Mouse (Mus musculus): ENCODE data around the gene Esr1. TPM values are rescaled to one million over a fixed set of nuclear protein-coding genes. Genes with fewer than 3 reads are reported as not detected.

Gene Esr1
- 0.05 TPM in 1 of 2 replicates, not detected in the other for polyA plus RNA-seq (2016; fragmentation: Nextera tagmentation; extraction: Ambion mirVana)

- no peaks in the 10 kb centered on the region for H3K36me3 ChIP-seq (replicated peaks)
- H3K27ac ChIP-seq, result no peak within 1 kb of the TSS
- H3K9me3 ChIP-seq, result peaks cover 5% of the 10 kb centered on the region; the same call in 1 of the 2 replicates
- no peak within 1 kb of the TSS for H3K9ac ChIP-seq
- WGBS, result 50% methylated on average over 13 of the region's 13 CpGs
- H3K27me3 ChIP-seq, result no peaks in the 10 kb centered on the region
- no peak within 1 kb of the TSS for H3K4me2 ChIP-seq
- ATAC-seq (ENCODE audit: low FRiP score), result no peak
- no peaks in the 10 kb centered on the region; the same call in 1 of the 2 replicates for H3K4me1 ChIP-seq
- no peak within 1 kb of the TSS for H3K4me3 ChIP-seq (replicated peaks)
Observed at GRCm38 (mm10) chr10:4611386-4612155, at the start of gene Esr1. TSS of gene Esr1 (plus strand) at chr10:4611593.

GRCm38 (mm10) chr10:4565148-4565547 is 46.2 kb upstream of the Esr1 start:
- Histone ChIP-seq H3K9ac (no peak overlapping the region), H3K9me3 (no peaks in the 10 kb centered on the region), H3K27ac (no peak overlapping the region), H3K36me3 (replicated peaks) (no peaks in the 10 kb centered on the region), H3K4me1 (no peaks in the 10 kb centered on the region), H3K27me3 (no peaks in the 10 kb centered on the region), H3K4me2 (no peak overlapping the region), H3K4me3 (replicated peaks) (no peak overlapping the region)
- no peak for ATAC-seq (ENCODE audit: low FRiP score)
- 88% methylated on average over 1 of the region's 1 CpGs for WGBS

GRCm38 (mm10) chr10:4570778-4571177 is 40.6 kb upstream of the Esr1 start:
- ATAC-seq (ENCODE audit: low FRiP score), result no peak
- H3K9ac ChIP-seq, result no peak overlapping the region
- 95% methylated on average over 4 of the region's 4 CpGs for WGBS
- no peak overlapping the region for H3K27ac ChIP-seq
- no peak overlapping the region for H3K4me2 ChIP-seq
- no peak overlapping the region for H3K4me3 ChIP-seq (replicated peaks)
- no peaks in the 10 kb centered on the region for H3K27me3 ChIP-seq
- H3K4me1 ChIP-seq, result no peaks in the 10 kb centered on the region
- no peaks in the 10 kb centered on the region for H3K9me3 ChIP-seq
- no peaks in the 10 kb centered on the region for H3K36me3 ChIP-seq (replicated peaks)

- no peaks in the 10 kb centered on the region for H3K9me3 ChIP-seq
- H3K27ac ChIP-seq, result no peak overlapping the region
- H3K27me3 ChIP-seq, result no peaks in the 10 kb centered on the region
- ATAC-seq (ENCODE audit: low FRiP score), result no peak
- H3K4me3 ChIP-seq (replicated peaks), result no peak overlapping the region
- H3K36me3 ChIP-seq (replicated peaks), result no peaks in the 10 kb centered on the region
- H3K9ac ChIP-seq, result no peak overlapping the region
- H3K4me2 ChIP-seq, result no peak overlapping the region
- 70% methylated on average over 4 of the region's 4 CpGs for WGBS
- no peaks in the 10 kb centered on the region for H3K4me1 ChIP-seq
Observed at GRCm38 (mm10) chr10:4571304-4571703, 40.1 kb upstream of the Esr1 start.

GRCm38 (mm10) chr10:4581905-4582304 is 29.5 kb upstream of the Esr1 start:
- Histone ChIP-seq H3K4me3 (replicated peaks) (no peak overlapping the region), H3K27ac (no peak overlapping the region), H3K4me2 (no peak overlapping the region), H3K9me3 (no peaks in the 10 kb centered on the region), H3K27me3 (no peaks in the 10 kb centered on the region), H3K4me1 (no peaks in the 10 kb centered on the region), H3K36me3 (replicated peaks) (no peaks in the 10 kb centered on the region), H3K9ac (no peak overlapping the region)
- WGBS, result 77% methylated on average over 5 of the region's 5 CpGs
- ATAC-seq (ENCODE audit: low FRiP score), result peak; percentile 64; the same call in 1 of the 2 replicates

- H3K27ac ChIP-seq, result no peak overlapping the region
- no peaks in the 10 kb centered on the region for H3K9me3 ChIP-seq
- no peaks in the 10 kb centered on the region for H3K36me3 ChIP-seq (replicated peaks)
- no peaks in the 10 kb centered on the region for H3K27me3 ChIP-seq
- ATAC-seq (ENCODE audit: low FRiP score), result no peak
- no peaks in the 10 kb centered on the region for H3K4me1 ChIP-seq
- no peak overlapping the region for H3K4me3 ChIP-seq (replicated peaks)
- H3K9ac ChIP-seq, result no peak overlapping the region
- 92% methylated on average over 6 of the region's 6 CpGs for WGBS
- no peak overlapping the region for H3K4me2 ChIP-seq
Observed at GRCm38 (mm10) chr10:4586691-4587090, 24.7 kb upstream of the Esr1 start.

- 81% methylated on average over 4 of the region's 4 CpGs for whole genome bisulfite sequencing
- Histone ChIP-seq H3K4me2 (no peak overlapping the region), H3K9ac (no peak overlapping the region), H3K9me3 (no peaks in the 10 kb centered on the region), H3K4me3 (replicated peaks) (no peak overlapping the region), H3K36me3 (replicated peaks) (no peaks in the 10 kb centered on the region), H3K27ac (no peak overlapping the region), H3K27me3 (no peaks in the 10 kb centered on the region), H3K4me1 (no peaks in the 10 kb centered on the region)
- no peak for ATAC-seq (ENCODE audit: low FRiP score)
Observed at GRCm38 (mm10) chr10:4589576-4589975, 21.8 kb upstream of the Esr1 start.

- H3K4me3 ChIP-seq (replicated peaks), result no peak overlapping the region
Observed at GRCm38 (mm10) chr10:4590956-4591355, 20.4 kb upstream of the Esr1 start.

GRCm38 (mm10) chr10:4593828-4594227 is 17.6 kb upstream of the Esr1 start:
- H3K4me2 ChIP-seq, result no peak overlapping the region
- H3K9ac ChIP-seq, result no peak overlapping the region
- no peak overlapping the region for H3K27ac ChIP-seq
- H3K4me1 ChIP-seq, result no peaks in the 10 kb centered on the region
- H3K27me3 ChIP-seq, result no peaks in the 10 kb centered on the region
- H3K4me3 ChIP-seq (replicated peaks), result no peak overlapping the region
- WGBS, result 65% methylated on average over 4 of the region's 4 CpGs
- no peaks in the 10 kb centered on the region for H3K36me3 ChIP-seq (replicated peaks)
- ATAC-seq (ENCODE audit: low FRiP score), result no peak
- no peaks in the 10 kb centered on the region for H3K9me3 ChIP-seq

More at GRCm38 (mm10) chr10:4590956-4591355, 20.4 kb upstream of the Esr1 start:
- no peak overlapping the region for H3K9ac ChIP-seq
- H3K27me3 ChIP-seq, result no peaks in the 10 kb centered on the region
- no peak for ATAC-seq (ENCODE audit: low FRiP score)
- H3K36me3 ChIP-seq (replicated peaks), result no peaks in the 10 kb centered on the region
- H3K4me1 ChIP-seq, result no peaks in the 10 kb centered on the region
- WGBS, result 91% methylated on average over 8 of the region's 8 CpGs
- no peaks in the 10 kb centered on the region for H3K9me3 ChIP-seq
- no peak overlapping the region for H3K27ac ChIP-seq
- H3K4me2 ChIP-seq, result no peak overlapping the region

GRCm38 (mm10) chr10:4597211-4597610 is 14.2 kb upstream of the Esr1 start:
- no peak for ATAC-seq (ENCODE audit: low FRiP score)
- no peak overlapping the region for H3K4me3 ChIP-seq (replicated peaks)
- H3K9ac ChIP-seq, result no peak overlapping the region
- H3K9me3 ChIP-seq, result no peaks in the 10 kb centered on the region
- WGBS, result 94% methylated on average over 4 of the region's 4 CpGs
- H3K27me3 ChIP-seq, result no peaks in the 10 kb centered on the region
- H3K4me1 ChIP-seq, result no peaks in the 10 kb centered on the region
- no peak overlapping the region for H3K4me2 ChIP-seq
- no peaks in the 10 kb centered on the region for H3K36me3 ChIP-seq (replicated peaks)
- H3K27ac ChIP-seq, result no peak overlapping the region

GRCm38 (mm10) chr10:4598244-4598842 is 13.1 kb upstream of the Esr1 start:
- 0 out of 2 replicates have a peak, but pooled peaks have one; percentile 23 for ATAC-seq (ENCODE audit: low FRiP score)
- Histone ChIP-seq H3K9me3 (no peaks in the 10 kb centered on the region), H3K4me1 (no peaks in the 10 kb centered on the region), H3K27ac (no peak overlapping the region), H3K4me3 (replicated peaks) (no peak overlapping the region), H3K9ac (no peak overlapping the region), H3K4me2 (no peak overlapping the region), H3K36me3 (replicated peaks) (no peaks in the 10 kb centered on the region), H3K27me3 (no peaks in the 10 kb centered on the region)
- WGBS, result 74% methylated on average over 9 of the region's 10 CpGs

- Histone ChIP-seq H3K36me3 (replicated peaks) (no peaks in the 10 kb centered on the region), H3K4me3 (replicated peaks) (no peak overlapping the region), H3K27me3 (no peaks in the 10 kb centered on the region), H3K27ac (no peak overlapping the region), H3K9ac (no peak overlapping the region), H3K9me3 (no peaks in the 10 kb centered on the region), H3K4me2 (no peak overlapping the region), H3K4me1 (no peaks in the 10 kb centered on the region)
- ATAC-seq (ENCODE audit: low FRiP score), result no peak
- 87% methylated on average over 12 of the region's 12 CpGs for WGBS
Observed at GRCm38 (mm10) chr10:4598916-4599315, 12.5 kb upstream of the Esr1 start.

GRCm38 (mm10) chr10:4599591-4599990 is 11.8 kb upstream of the Esr1 start:
- Histone ChIP-seq H3K9me3 (no peaks in the 10 kb centered on the region), H3K4me1 (no peaks in the 10 kb centered on the region), H3K36me3 (replicated peaks) (no peaks in the 10 kb centered on the region), H3K4me3 (replicated peaks) (no peak overlapping the region), H3K27ac (no peak overlapping the region), H3K4me2 (no peak overlapping the region), H3K27me3 (no peaks in the 10 kb centered on the region), H3K9ac (no peak overlapping the region)
- ATAC-seq (ENCODE audit: low FRiP score), result no peak
- 82% methylated on average over 4 of the region's 4 CpGs for WGBS
